Mouse (Mus musculus): ENCODE measurements around the gene Tmem135.

DNA sequence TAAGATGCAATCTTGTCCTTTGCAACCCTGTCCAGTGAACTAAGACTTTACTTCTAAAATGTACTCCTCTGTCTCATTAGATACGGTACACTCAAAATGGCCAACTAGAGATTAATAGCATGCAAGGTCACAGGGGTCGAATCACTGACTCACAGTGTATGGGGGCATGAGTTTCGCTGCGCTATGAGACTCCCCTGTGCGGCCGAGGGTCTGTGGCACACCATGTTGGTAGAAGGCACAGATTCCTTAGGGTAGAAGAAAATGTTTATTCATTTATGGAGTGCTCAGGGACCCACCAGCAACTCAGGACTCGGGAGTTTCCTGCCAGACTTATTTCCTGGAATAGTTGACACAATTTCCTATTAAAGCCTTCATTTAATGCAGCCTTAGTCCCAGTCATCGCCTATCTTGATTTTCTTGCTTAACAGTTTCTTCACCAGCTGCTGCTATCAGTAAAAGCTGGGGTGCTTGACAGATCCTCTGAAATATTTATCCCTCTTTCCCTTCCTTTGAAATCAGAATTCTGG is 14.2 kb upstream of the Tmem135 start:
- no peak for TF ChIP-seq CTCF (IDR thresholded peaks at IDR 0.05; ENCODE audit: extremely low read depth, insufficient read depth, insufficient read length, insufficient replicate concordance)
- TF ChIP-seq POLR2A (IDR thresholded peaks at IDR 0.05; ENCODE audit: low read depth, low read length) = no peak

Data from spleen, adult 2 months (tissue).